Mouse (Mus musculus) midbrain, embryonic 13.5 days (tissue): ENCODE measurements around the gene Cd3g. TPM values are rescaled to one million over a fixed set of nuclear protein-coding genes. Genes with fewer than 3 reads are reported as not detected.

Experiments
- ATAC-seq: fragments of 200-750 bp; cut with Nextera tagmentation; 2 replicates; pipeline ENCODE4 v1.8.0; 2017; ENCODE audit warnings: mild to moderate bottlenecking, moderate TSS enrichment, moderate library complexity
- H3K27ac ChIP-seq: fragments of 300-500 bp; sonication (generic); 2 replicates; pipeline ENCODE4 v1.5.1; 2015; ENCODE audit warnings: inconsistent platforms, mild to moderate bottlenecking, moderate library complexity
- H3K27me3 ChIP-seq: fragments of 300-500 bp; sonication (generic); 2 replicates; pipeline ENCODE4 v1.6.1; 2015; ENCODE audit warnings: mild to moderate bottlenecking, inconsistent platforms
- H3K36me3 ChIP-seq: fragments of 300-500 bp; sonication (generic); 2 replicates; pipeline ENCODE4 v1.6.1; 2015; ENCODE audit warnings: mild to moderate bottlenecking, inconsistent platforms
- H3K4me1 ChIP-seq: fragments of 300-500 bp; sonication (generic); replicated peaks from 2 replicates; pipeline ENCODE4 v1.6.1; 2015; ENCODE audit warnings: inconsistent platforms
- H3K4me2 ChIP-seq: fragments of 300-500 bp; sonication (generic); replicated peaks from 2 replicates; pipeline ENCODE4 v1.6.1; 2015; ENCODE audit warnings: moderate library complexity, mild to moderate bottlenecking, inconsistent platforms
- H3K4me3 ChIP-seq: fragments of 300-500 bp; sonication (generic); replicated peaks from 2 replicates; pipeline ENCODE4 v1.5.1; 2015; ENCODE audit warnings: mild to moderate bottlenecking, inconsistent platforms
- H3K9ac ChIP-seq: fragments of 300-500 bp; sonication (generic); replicated peaks from 2 replicates; pipeline ENCODE4 v1.6.1; 2015; ENCODE audit warnings: mild to moderate bottlenecking, inconsistent platforms
- H3K9me3 ChIP-seq: fragments of 300-500 bp; sonication (generic); 2 replicates; pipeline ENCODE4 v1.6.1; 2016; ENCODE audit warnings: mild to moderate bottlenecking, inconsistent platforms
- WGBS: fragments of 180-500 bp; shearing (Covaris S2); methylation state at CpG from one replicate; pipeline ENCODE4 v1.1.7; 2015; 5-methylcytosine and 5-hydroxymethylcytosine counted together
- polyA plus RNA-seq: library from polyadenylated mRNA; unstranded; fragments of >200 nt; fragmentation: Nextera tagmentation; extraction: Ambion mirVana; gene quantifications from 2 replicates; pipeline ENCODE4 v1.2.1, GENCODE M21; 2015

Gene Cd3g
- polyA plus RNA-seq, 1 experiment from 2014 or later: not detected

- no peak overlapping the region for H3K9ac ChIP-seq
- no peak overlapping the region for H3K4me2 ChIP-seq
- no peak overlapping the region for H3K27ac ChIP-seq
- H3K4me3 ChIP-seq: no peak overlapping the region
- WGBS: 81% methylated on average over 12 of the region's 12 CpGs
- ATAC-seq: no peak
- no peaks in the 10 kb centered on the region for H3K9me3 ChIP-seq
- no peaks in the 10 kb centered on the region for H3K4me1 ChIP-seq
- H3K27me3 ChIP-seq: 0 out of 2 replicates have a peak, but pooled peaks cover 3% of the 10 kb centered on the region
- no peaks in the 10 kb centered on the region for H3K36me3 ChIP-seq
These were observed 27.2 kb upstream of the Cd3g start for GRCm38 (mm10) chr9:45007404-45007803.

GRCm38 (mm10) chr9:45000249-45000648 lies 20.0 kb upstream of the Cd3g start:
- Histone ChIP-seq H3K27me3 (no peaks in the 10 kb centered on the region), H3K4me1 (no peaks in the 10 kb centered on the region), H3K9ac (no peak overlapping the region), H3K4me2 (no peak overlapping the region), H3K4me3 (no peak overlapping the region), H3K36me3 (no peaks in the 10 kb centered on the region), H3K9me3 (no peaks in the 10 kb centered on the region), H3K27ac (no peak overlapping the region)
- WGBS: 61% methylated on average over 3 of the region's 3 CpGs
- ATAC-seq: no peak

DNA sequence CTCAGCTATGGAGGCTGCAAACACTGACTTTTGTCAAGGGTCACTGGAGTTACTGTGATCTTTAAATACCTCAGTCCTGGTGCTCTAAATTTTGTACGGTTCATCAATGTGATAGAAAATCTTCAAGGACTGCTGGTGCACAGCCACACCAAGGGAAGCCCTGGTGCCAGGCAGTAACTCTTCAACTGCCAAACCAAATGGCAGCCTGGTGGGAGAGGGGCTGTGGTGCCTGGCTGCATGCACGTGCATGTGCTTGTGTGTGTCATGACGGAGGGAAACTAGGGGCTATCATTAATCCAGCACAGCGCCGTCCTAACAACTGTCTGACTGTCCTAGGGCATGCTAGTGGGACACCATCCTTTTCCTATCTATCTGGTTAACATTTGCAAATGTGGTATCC lies 19.5 kb upstream of the Cd3g start:
- WGBS: 79% methylated on average over 5 of the region's 5 CpGs
- Histone ChIP-seq H3K4me1 (no peaks in the 10 kb centered on the region), H3K36me3 (no peaks in the 10 kb centered on the region), H3K4me3 (no peak overlapping the region), H3K4me2 (no peak overlapping the region), H3K9me3 (no peaks in the 10 kb centered on the region), H3K27ac (no peak overlapping the region), H3K27me3 (no peaks in the 10 kb centered on the region), H3K9ac (no peak overlapping the region)
- ATAC-seq: no peak

- no peak overlapping the region for H3K27ac ChIP-seq
- no peaks in the 10 kb centered on the region for H3K9me3 ChIP-seq
- H3K9ac ChIP-seq: no peak overlapping the region
- no peak overlapping the region for H3K4me3 ChIP-seq
- ATAC-seq: no peak
- no peaks in the 10 kb centered on the region for H3K4me1 ChIP-seq
- no peaks in the 10 kb centered on the region for H3K36me3 ChIP-seq
- no peaks in the 10 kb centered on the region for H3K27me3 ChIP-seq
- WGBS: 70% methylated on average over 6 of the region's 6 CpGs
- no peak overlapping the region for H3K4me2 ChIP-seq
These were observed 18.9 kb upstream of the Cd3g start for GRCm38 (mm10) chr9:44999171-44999570.

GRCm38 (mm10) chr9:44998138-44998537 lies 17.9 kb upstream of the Cd3g start:
- Histone ChIP-seq H3K36me3 (no peaks in the 10 kb centered on the region), H3K9me3 (no peaks in the 10 kb centered on the region), H3K4me2 (no peak overlapping the region), H3K9ac (no peak overlapping the region), H3K27me3 (no peaks in the 10 kb centered on the region), H3K4me3 (no peak overlapping the region), H3K4me1 (no peaks in the 10 kb centered on the region), H3K27ac (no peak overlapping the region)
- 82% methylated on average over 11 of the region's 11 CpGs for WGBS
- no peak for ATAC-seq

DNA sequence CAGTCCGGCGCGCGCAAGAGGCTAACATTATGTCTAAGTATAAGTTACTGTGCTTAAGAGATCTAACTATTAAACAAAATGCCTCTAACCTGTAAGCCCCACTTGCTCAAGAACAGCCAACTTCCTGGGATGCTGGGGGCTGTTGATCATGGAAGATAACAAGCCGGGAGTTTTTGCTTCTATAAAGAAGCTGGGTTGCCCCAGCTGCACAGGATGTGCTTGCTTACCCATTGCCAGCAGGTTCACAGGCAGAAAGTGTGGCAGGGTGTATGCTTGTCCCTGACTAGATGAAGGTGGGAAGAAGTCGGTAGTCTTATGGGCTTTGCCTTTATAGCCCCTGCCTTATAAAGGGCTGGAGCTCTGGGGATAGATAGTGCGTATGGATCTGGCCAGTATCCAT lies 16.4 kb upstream of the Cd3g start:
- H3K4me3 ChIP-seq: no peak overlapping the region
- H3K27ac ChIP-seq: no peak overlapping the region
- H3K27me3 ChIP-seq: no peaks in the 10 kb centered on the region
- no peaks in the 10 kb centered on the region for H3K36me3 ChIP-seq
- ATAC-seq: no peak
- 94% methylated on average over 7 of the region's 7 CpGs for WGBS
- no peaks in the 10 kb centered on the region for H3K4me1 ChIP-seq
- H3K9me3 ChIP-seq: no peaks in the 10 kb centered on the region
- H3K9ac ChIP-seq: no peak overlapping the region
- H3K4me2 ChIP-seq: no peak overlapping the region

GRCm38 (mm10) chr9:44994962-44995361 lies 14.7 kb upstream of the Cd3g start:
- Histone ChIP-seq H3K4me2 (no peak overlapping the region), H3K4me1 (no peaks in the 10 kb centered on the region), H3K4me3 (no peak overlapping the region), H3K9ac (no peak overlapping the region), H3K27ac (no peak overlapping the region), H3K27me3 (no peaks in the 10 kb centered on the region), H3K9me3 (no peaks in the 10 kb centered on the region), H3K36me3 (no peaks in the 10 kb centered on the region)
- ATAC-seq: no peak
- WGBS: 80% methylated on average over 4 of the region's 4 CpGs

DNA sequence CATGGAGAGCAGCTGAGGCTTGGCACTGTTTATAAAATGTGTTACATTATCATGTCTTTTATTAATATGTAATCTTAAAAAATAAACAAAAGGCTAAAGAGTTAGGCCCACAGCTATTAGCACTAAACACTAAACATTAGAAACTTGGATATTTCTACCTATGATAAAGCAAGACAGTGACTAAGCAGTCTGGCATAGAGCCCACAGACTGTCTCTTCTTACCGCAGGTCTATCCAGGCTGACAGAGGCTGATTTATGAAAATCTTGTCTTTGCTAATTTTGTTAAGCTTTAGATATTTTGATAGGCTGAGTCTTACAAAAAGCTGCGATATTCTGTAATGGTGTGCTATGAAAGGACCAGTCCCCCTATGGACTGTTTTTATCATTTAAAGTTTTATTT lies 13.0 kb upstream of the Cd3g start:
- no peaks in the 10 kb centered on the region for H3K4me1 ChIP-seq
- H3K27me3 ChIP-seq: no peaks in the 10 kb centered on the region
- no peak overlapping the region for H3K4me2 ChIP-seq
- ATAC-seq: no peak
- H3K36me3 ChIP-seq: no peaks in the 10 kb centered on the region
- no peak overlapping the region for H3K4me3 ChIP-seq
- no peak overlapping the region for H3K9ac ChIP-seq
- no peak overlapping the region for H3K27ac ChIP-seq
- 96% methylated on average over 2 of the region's 2 CpGs for WGBS
- no peaks in the 10 kb centered on the region for H3K9me3 ChIP-seq

DNA sequence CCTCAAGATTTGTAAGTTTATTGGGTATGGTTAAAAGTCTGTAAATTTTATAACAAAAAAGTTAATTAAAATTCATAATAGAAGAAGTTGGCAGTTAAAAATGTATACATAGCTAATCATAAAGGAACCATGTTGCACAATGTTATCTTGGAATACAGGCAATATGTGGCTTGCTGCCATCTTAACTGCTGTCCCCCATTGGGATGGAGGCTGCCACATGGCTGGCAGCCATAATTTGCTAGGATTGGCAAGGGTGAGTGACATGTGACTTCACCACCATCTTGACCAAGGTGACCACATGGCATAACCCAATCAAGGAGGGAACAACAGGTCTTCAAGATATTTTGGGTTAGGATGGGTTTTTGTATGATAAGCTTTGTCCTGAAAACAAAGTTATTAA lies 12.0 kb upstream of the Cd3g start:
- no peaks in the 10 kb centered on the region for H3K27me3 ChIP-seq
- no peak overlapping the region for H3K4me2 ChIP-seq
- ATAC-seq: no peak
- H3K4me1 ChIP-seq: no peaks in the 10 kb centered on the region
- H3K9ac ChIP-seq: no peak overlapping the region
- no peak overlapping the region for H3K4me3 ChIP-seq
- no peaks in the 10 kb centered on the region for H3K9me3 ChIP-seq
- H3K36me3 ChIP-seq: no peaks in the 10 kb centered on the region
- H3K27ac ChIP-seq: no peak overlapping the region

GRCm38 (mm10) chr9:44991821-44992220 lies 11.6 kb upstream of the Cd3g start:
- Histone ChIP-seq H3K27ac (no peak overlapping the region), H3K4me3 (no peak overlapping the region), H3K9ac (no peak overlapping the region), H3K4me2 (no peak overlapping the region), H3K27me3 (no peaks in the 10 kb centered on the region), H3K9me3 (no peaks in the 10 kb centered on the region), H3K4me1 (no peaks in the 10 kb centered on the region), H3K36me3 (no peaks in the 10 kb centered on the region)
- WGBS: 88% methylated on average over 2 of the region's 2 CpGs
- ATAC-seq: no peak

DNA sequence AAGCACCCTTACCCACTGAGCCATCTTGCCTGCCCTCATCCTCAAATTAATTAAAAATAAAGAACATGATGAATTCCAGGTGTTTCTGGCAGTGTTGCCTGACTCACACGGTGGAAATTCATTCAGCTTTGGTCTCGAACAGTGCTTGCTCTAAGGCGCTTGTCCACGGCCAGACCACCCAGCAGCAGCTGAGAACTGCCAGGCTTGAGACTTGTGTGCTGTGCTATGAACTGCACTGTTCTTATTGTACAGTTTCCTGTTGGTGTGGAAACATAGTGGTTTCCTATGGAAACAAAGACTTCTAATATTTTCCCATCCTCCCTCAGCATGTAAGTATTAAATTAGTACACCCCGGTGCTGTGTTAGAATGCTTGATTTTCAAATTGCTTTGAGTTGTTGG lies 6.7 kb upstream of the Cd3g start:
- ATAC-seq: no peak
- Histone ChIP-seq H3K4me2 (no peak overlapping the region), H3K27me3 (no peaks in the 10 kb centered on the region), H3K4me1 (no peaks in the 10 kb centered on the region), H3K9ac (no peak overlapping the region), H3K27ac (no peak overlapping the region), H3K9me3 (no peaks in the 10 kb centered on the region), H3K36me3 (no peaks in the 10 kb centered on the region), H3K4me3 (no peak overlapping the region)
- 80% methylated on average over 5 of the region's 5 CpGs for WGBS

- Histone ChIP-seq H3K4me3 (no peak overlapping the region), H3K27ac (no peak overlapping the region), H3K27me3 (no peaks in the 10 kb centered on the region), H3K36me3 (no peaks in the 10 kb centered on the region), H3K4me1 (no peaks in the 10 kb centered on the region), H3K9me3 (no peaks in the 10 kb centered on the region), H3K4me2 (no peak overlapping the region), H3K9ac (no peak overlapping the region)
- no peak for ATAC-seq
- 49% methylated on average over 14 of the region's 14 CpGs for WGBS
These were observed 6.1 kb upstream of the Cd3g start for GRCm38 (mm10) chr9:44986242-44986781.

DNA sequence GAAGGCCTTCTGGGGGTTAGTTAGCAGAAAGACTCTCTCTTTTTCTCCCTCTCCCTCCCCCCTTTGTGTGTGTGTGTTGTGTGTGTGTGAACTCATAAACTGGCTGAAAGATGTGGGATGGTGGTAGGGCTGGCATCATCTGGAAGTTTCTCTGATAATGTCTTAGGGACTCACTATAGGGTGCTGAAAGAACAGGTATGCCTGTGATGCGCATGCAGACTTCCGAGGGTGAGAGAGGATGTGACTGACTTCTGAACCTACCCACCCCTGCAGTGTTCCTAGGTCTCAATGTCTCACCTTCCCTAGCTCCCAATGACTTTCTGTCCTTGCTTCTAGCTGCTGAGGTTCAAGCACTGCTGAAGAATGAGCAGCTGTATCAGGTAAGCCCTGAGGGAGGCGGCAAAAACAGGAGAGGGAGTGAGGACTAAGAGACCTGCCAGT lies 5.5 kb upstream of the Cd3g start:
- Histone ChIP-seq H3K4me2 (no peak overlapping the region), H3K4me1 (no peaks in the 10 kb centered on the region), H3K27ac (no peak overlapping the region), H3K27me3 (no peaks in the 10 kb centered on the region), H3K36me3 (no peaks in the 10 kb centered on the region), H3K4me3 (no peak overlapping the region), H3K9ac (no peak overlapping the region), H3K9me3 (no peaks in the 10 kb centered on the region)
- ATAC-seq: no peak
- WGBS: 83% methylated on average over 3 of the region's 3 CpGs
